Mouse (Mus musculus): Measurements from ENCODE around the gene Zbtb9. TPM values are rescaled to one million over a fixed set of nuclear protein-coding genes. Genes with fewer than 3 reads are reported as not detected.

Gene Zbtb9
- polyA plus RNA-seq, 1 experiment from 2014 or later, result 11.3 TPM

DNA sequence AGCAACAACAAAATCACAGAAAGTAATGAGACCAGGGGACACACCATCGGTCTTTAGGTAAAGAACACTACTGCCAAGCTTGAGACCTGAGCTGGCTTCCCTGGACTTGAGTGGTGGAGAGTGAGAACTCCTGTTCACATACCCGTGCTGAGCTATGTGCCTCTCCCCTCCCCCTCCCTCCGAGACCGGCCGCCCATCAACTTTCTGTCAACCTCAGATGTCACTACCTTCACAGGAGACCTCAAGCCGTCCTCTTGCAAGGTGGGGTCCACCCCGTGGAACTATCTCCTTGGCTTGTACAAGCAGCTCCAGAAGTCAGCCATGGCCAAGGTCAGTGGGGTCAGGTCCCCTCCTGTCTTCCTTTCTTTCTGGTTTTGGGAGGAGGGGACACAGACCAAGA is 59.4 kb downstream of the Zbtb9 start:
- Histone ChIP-seq H3K9ac (replicated peaks; ENCODE audit: low read length) (no peak overlapping the region), H3K4me2 (ENCODE audit: low read length) (no peak overlapping the region), H3K4me3 (replicated peaks; ENCODE audit: low read depth, low read length) (no peak overlapping the region), H3K9me3 (ENCODE audit: control insufficient read depth, low read length) (no peaks in the 10 kb centered on the region), H3K36me3 (ENCODE audit: control insufficient read depth, insufficient read depth, low read length) (no peaks in the 10 kb centered on the region), H3K27me3 (ENCODE audit: control insufficient read depth, insufficient read depth, low read length) (no peaks in the 10 kb centered on the region), H3K27ac (replicated peaks; ENCODE audit: low read depth, low read length) (no peak overlapping the region), H3K4me1 (ENCODE audit: control insufficient read depth, insufficient read depth, low read length) (peaks cover 5% of the 10 kb centered on the region)
- no peak for DNase-seq
- ATAC-seq (ENCODE audit: low FRiP score, low TSS enrichment), result no peak
- WGBS, result 58% methylated on average over 7 of the region's 7 CpGs

DNA sequence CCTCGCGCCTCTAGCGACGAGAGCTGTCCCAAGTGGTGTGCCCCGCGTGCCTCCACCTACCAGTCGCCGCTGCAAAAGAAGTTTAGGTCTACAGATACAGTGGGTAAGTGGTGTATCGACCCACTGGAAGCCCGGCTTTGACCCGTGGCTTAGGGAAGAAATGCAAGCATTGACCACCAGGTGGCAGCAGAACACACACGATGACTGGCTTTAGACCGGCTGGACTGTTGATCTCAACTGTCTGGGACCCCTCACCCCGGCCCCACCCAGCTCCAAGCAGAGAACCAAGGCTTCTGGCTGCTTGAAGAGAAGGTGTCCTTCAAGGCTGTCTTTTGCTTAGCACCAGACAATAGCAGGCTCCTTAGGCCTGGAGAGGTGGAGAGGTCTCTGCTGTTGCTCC is 59.9 kb downstream of the Zbtb9 start:
- Histone ChIP-seq H3K4me1 (ENCODE audit: control insufficient read depth, insufficient read depth, low read length) (no peaks in the 10 kb centered on the region), H3K36me3 (ENCODE audit: control insufficient read depth, insufficient read depth, low read length) (no peaks in the 10 kb centered on the region), H3K4me2 (ENCODE audit: low read length) (no peak overlapping the region), H3K27me3 (ENCODE audit: control insufficient read depth, insufficient read depth, low read length) (no peaks in the 10 kb centered on the region), H3K9ac (replicated peaks; ENCODE audit: low read length) (no peak overlapping the region), H3K9me3 (ENCODE audit: control insufficient read depth, low read length) (no peaks in the 10 kb centered on the region), H3K27ac (replicated peaks; ENCODE audit: low read depth, low read length) (no peak overlapping the region), H3K4me3 (replicated peaks; ENCODE audit: low read depth, low read length) (no peak overlapping the region)
- DNase-seq (peak; percentile 89), ATAC-seq (ENCODE audit: low FRiP score, low TSS enrichment) (peak; percentile 51; the same call in 1 of the 2 replicates)
- WGBS, result 2% methylated on average over 14 of the region's 14 CpGs

DNA sequence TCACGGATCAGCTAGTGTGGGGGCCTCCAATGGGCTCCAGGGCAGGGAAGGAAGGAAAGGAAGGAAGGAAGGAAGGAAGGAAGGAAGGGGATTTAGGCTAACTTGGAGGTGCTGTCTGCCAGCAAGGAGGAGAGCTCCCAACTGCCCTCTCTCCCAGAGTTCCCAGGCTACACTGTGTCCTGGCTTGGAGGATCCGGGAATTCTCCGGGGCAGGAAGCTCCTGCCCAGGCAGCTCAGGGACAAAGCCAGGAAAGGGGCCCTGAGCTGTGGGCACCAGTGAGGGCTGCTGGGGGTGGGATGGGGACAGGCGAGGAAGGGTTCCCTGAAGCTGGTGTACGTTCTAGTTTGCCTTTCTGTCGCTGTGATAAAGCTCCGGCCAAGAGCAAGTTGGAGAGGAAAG is 63.5 kb downstream of the Zbtb9 start:
- H3K27me3 ChIP-seq (ENCODE audit: control insufficient read depth, insufficient read depth, low read length), result no peaks in the 10 kb centered on the region
- H3K9ac ChIP-seq (replicated peaks; ENCODE audit: low read length), result no peak overlapping the region
- H3K4me1 ChIP-seq (ENCODE audit: control insufficient read depth, insufficient read depth, low read length), result peaks cover 12% of the 10 kb centered on the region
- no peaks in the 10 kb centered on the region for H3K9me3 ChIP-seq (ENCODE audit: control insufficient read depth, low read length)
- H3K4me2 ChIP-seq (ENCODE audit: low read length), result no peak overlapping the region
- DNase-seq (no peak), ATAC-seq (ENCODE audit: low FRiP score, low TSS enrichment) (no peak)
- no peak overlapping the region for H3K27ac ChIP-seq (replicated peaks; ENCODE audit: low read depth, low read length)
- 76% methylated on average over 7 of the region's 7 CpGs for WGBS
- no peak overlapping the region for H3K4me3 ChIP-seq (replicated peaks; ENCODE audit: low read depth, low read length)
- H3K36me3 ChIP-seq (ENCODE audit: control insufficient read depth, insufficient read depth, low read length), result no peaks in the 10 kb centered on the region

DNA sequence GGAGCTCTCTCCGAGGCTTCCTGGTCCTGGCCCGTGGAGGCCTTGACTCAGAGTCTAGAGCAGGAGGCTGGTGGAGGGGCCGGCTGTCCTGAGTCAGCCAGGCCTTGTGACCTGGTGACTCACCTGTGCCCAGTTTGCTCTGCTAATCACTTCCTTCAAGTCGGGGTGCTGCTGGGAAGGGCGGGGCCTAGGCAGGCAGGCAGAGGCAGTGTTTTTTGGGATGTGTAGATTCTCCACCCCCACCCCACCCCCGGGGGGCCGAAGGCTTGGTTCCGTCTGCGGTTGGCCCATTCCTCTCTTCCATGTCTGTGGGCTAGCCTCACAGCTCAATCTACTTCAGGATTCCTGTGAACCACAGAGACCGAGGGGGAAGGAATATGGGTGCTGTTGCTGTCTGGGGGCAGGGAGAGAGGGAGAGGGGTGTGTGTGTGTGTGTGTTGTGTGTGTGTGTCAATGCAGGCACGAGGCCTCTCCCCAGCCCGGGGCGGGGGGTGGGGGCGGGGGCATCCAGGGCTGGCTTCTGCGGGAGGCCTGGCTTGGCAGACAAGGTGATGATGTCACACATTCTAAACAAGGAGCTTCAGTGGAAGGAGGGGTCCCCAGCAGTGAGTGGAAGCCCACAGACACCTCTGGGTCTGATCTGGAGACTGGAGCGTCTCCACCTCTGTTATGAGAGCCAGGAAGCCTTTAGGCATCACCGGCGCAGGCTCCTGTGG is 65.5 kb downstream of the Zbtb9 start:
- Histone ChIP-seq H3K4me2 (ENCODE audit: low read length) (no peak overlapping the region), H3K4me1 (ENCODE audit: control insufficient read depth, insufficient read depth, low read length) (peaks cover 12% of the 10 kb centered on the region), H3K27ac (replicated peaks; ENCODE audit: low read depth, low read length) (no peak overlapping the region), H3K36me3 (ENCODE audit: control insufficient read depth, insufficient read depth, low read length) (no peaks in the 10 kb centered on the region), H3K9me3 (ENCODE audit: control insufficient read depth, low read length) (no peaks in the 10 kb centered on the region), H3K9ac (replicated peaks; ENCODE audit: low read length) (no peak overlapping the region), H3K27me3 (ENCODE audit: control insufficient read depth, insufficient read depth, low read length) (no peaks in the 10 kb centered on the region), H3K4me3 (replicated peaks; ENCODE audit: low read depth, low read length) (no peak overlapping the region)
- 47% methylated on average over 18 of the region's 18 CpGs for WGBS
- DNase-seq (no peak), ATAC-seq (ENCODE audit: low FRiP score, low TSS enrichment) (no peak)

DNA sequence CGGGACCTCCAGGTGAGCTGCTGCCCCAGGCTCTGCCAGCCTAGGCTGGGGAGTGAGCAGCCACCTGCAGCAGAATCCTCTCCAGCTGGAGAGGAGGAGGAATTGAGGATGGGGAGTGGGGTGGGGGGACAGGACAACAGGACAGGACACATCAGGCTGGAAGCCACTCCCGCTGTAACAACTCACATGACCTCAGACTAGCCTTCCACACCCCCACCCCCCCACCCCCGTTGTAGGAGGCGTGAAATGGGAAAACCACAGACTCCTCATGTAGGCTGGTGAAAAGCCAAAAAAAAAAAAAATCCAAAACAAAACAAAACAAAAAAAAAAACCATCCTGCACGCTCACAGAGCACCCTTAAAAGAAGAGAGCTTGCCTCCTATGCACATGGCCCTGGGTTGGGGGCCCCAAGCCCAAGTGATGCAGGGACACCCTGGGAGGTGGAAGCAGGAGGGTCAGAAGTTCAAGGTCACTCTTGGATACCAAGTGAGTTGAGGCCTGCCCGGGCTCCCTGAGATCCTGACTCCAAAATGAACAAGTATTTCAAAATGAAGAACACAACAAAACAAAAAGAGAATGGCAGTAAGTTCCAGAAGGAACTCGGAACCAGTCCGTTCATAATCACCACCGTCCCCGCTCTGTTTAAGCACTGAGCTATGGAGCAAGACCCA is 66.6 kb downstream of the Zbtb9 start:
- Histone ChIP-seq H3K9ac (replicated peaks; ENCODE audit: low read length) (no peak overlapping the region), H3K4me3 (replicated peaks; ENCODE audit: low read depth, low read length) (no peak overlapping the region), H3K4me2 (ENCODE audit: low read length) (no peak overlapping the region), H3K36me3 (ENCODE audit: control insufficient read depth, insufficient read depth, low read length) (no peaks in the 10 kb centered on the region), H3K27me3 (ENCODE audit: control insufficient read depth, insufficient read depth, low read length) (no peaks in the 10 kb centered on the region), H3K27ac (replicated peaks; ENCODE audit: low read depth, low read length) (no peak overlapping the region), H3K4me1 (ENCODE audit: control insufficient read depth, insufficient read depth, low read length) (peaks cover 12% of the 10 kb centered on the region), H3K9me3 (ENCODE audit: control insufficient read depth, low read length) (no peaks in the 10 kb centered on the region)
- no peak for DNase-seq
- ATAC-seq (ENCODE audit: low FRiP score, low TSS enrichment), result no peak
- WGBS, result 68% methylated on average over 10 of the region's 10 CpGs

DNA sequence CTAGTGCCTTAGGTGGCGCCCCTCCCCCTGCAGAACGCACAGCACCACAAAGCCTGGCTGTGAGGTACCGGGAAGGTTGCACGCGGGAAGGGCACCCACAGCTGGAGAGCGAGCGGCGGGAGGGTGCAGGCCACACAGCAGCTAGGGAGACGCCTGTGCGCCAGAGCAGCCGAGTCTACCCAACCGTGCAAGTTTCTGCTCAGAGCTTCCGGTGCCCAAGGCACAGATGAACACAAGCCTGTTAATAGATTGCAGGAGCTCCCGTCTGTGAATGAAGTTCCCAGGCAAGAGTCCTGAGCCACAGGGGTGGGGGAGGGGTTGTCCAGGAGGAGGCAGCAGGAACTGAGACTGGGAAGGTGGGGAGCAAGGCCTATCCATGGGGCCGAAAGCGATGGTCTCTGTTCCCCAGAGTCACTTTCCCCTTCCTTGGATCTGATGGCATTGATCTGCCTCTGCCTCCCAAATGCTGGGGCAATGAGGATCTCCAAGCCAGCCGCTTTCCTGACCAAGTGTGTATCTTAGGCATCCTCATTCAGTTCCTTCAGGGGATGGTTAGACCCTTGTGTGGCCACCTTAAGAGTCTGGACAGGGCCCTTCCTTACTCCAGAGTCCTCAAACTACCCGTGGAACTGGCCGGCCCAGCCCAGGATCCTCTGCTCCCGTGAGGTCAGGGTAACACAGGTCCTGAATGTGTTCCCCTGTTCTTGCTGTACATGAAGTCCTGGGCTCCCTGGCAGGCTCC is 67.5 kb downstream of the Zbtb9 start:
- no peak overlapping the region for H3K4me3 ChIP-seq (replicated peaks; ENCODE audit: low read depth, low read length)
- no peaks in the 10 kb centered on the region for H3K9me3 ChIP-seq (ENCODE audit: control insufficient read depth, low read length)
- no peak overlapping the region for H3K9ac ChIP-seq (replicated peaks; ENCODE audit: low read length)
- WGBS, result 12% methylated on average over 20 of the region's 20 CpGs
- H3K4me2 ChIP-seq (ENCODE audit: low read length), result peak overlapping the region; percentile 37
- DNase-seq, result peak; percentile 58
- H3K27me3 ChIP-seq (ENCODE audit: control insufficient read depth, insufficient read depth, low read length), result no peaks in the 10 kb centered on the region
- peaks cover 12% of the 10 kb centered on the region for H3K4me1 ChIP-seq (ENCODE audit: control insufficient read depth, insufficient read depth, low read length)
- no peak overlapping the region; the same call in 1 of the 2 replicates for H3K27ac ChIP-seq (replicated peaks; ENCODE audit: low read depth, low read length)
- ATAC-seq (ENCODE audit: low FRiP score, low TSS enrichment), result no peak
- H3K36me3 ChIP-seq (ENCODE audit: control insufficient read depth, insufficient read depth, low read length), result no peaks in the 10 kb centered on the region

DNA sequence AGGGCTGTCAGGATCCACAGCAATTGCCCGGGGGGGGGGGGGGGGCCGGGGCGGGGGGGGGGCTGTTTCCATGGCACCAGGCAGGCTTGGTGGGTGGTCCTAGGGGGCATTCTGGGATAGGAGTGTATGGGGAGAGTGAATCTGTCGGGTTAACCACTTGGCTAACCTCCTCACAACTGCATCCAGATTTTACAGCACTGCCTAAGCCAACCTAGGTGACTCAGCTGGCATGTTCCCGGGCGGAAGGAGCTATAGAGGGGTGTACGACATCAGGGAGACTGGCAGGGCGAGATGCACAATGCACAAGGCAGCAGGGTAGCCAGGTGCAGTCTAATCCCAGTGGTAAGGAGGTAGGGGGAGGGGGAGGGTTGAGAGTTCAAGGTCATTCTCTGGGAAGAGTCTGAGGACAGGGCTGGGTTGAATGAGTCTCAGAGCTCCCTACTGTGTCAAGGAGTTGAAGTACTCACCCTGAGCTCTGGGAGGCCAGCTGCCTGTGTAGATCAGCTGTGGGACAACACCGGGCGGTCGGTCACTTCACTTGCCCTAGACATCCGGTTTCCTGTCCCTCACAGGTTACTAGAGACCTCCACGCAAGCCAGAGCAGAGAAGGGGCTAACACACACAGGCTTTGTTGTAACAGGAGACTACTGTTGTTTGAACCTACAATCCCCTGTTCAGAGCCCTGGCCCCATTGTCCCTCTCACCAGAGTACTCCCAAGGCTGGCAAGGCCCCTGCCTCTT is 68.2 kb downstream of the Zbtb9 start:
- no peaks in the 10 kb centered on the region for H3K9me3 ChIP-seq (ENCODE audit: control insufficient read depth, low read length)
- ATAC-seq (ENCODE audit: low FRiP score, low TSS enrichment) (no peak), DNase-seq (no peak)
- no peaks in the 10 kb centered on the region for H3K36me3 ChIP-seq (ENCODE audit: control insufficient read depth, insufficient read depth, low read length)
- H3K4me2 ChIP-seq (ENCODE audit: low read length), result no peak overlapping the region
- H3K4me3 ChIP-seq (replicated peaks; ENCODE audit: low read depth, low read length), result no peak overlapping the region
- 48% methylated on average over 11 of the region's 13 CpGs for WGBS
- no peak overlapping the region for H3K27ac ChIP-seq (replicated peaks; ENCODE audit: low read depth, low read length)
- no peak overlapping the region for H3K9ac ChIP-seq (replicated peaks; ENCODE audit: low read length)
- peaks cover 12% of the 10 kb centered on the region for H3K4me1 ChIP-seq (ENCODE audit: control insufficient read depth, insufficient read depth, low read length)
- no peaks in the 10 kb centered on the region for H3K27me3 ChIP-seq (ENCODE audit: control insufficient read depth, insufficient read depth, low read length)

DNA sequence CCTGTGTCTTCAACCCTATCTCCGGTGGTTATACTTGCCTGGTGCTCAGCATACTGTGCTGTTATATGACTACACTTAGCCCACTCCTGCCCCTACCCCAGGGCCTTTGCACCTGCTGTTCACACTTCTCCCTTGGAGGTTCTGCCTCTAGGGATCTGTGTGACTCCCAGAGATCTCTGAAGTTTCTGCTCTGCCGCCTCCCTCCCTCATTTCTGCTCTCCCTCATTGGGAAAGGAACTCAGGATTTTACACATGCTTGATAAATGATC is 68.8 kb downstream of the Zbtb9 start:
- Histone ChIP-seq H3K27ac (replicated peaks; ENCODE audit: low read depth, low read length) (no peak overlapping the region), H3K27me3 (ENCODE audit: control insufficient read depth, insufficient read depth, low read length) (no peaks in the 10 kb centered on the region), H3K9ac (replicated peaks; ENCODE audit: low read length) (no peak overlapping the region), H3K36me3 (ENCODE audit: control insufficient read depth, insufficient read depth, low read length) (no peaks in the 10 kb centered on the region), H3K4me1 (ENCODE audit: control insufficient read depth, insufficient read depth, low read length) (peaks cover 12% of the 10 kb centered on the region), H3K4me3 (replicated peaks; ENCODE audit: low read depth, low read length) (no peak overlapping the region), H3K4me2 (ENCODE audit: low read length) (no peak overlapping the region), H3K9me3 (ENCODE audit: control insufficient read depth, low read length) (no peaks in the 10 kb centered on the region)
- ATAC-seq (ENCODE audit: low FRiP score, low TSS enrichment), result no peak
- 95% methylated on average over 2 of the region's 2 CpGs for WGBS
- no peak for DNase-seq
